Mouse (Mus musculus): Measurements from ENCODE around the gene Med21. TPM values are rescaled to one million over a fixed set of nuclear protein-coding genes. Genes with fewer than 3 reads are reported as not detected.
A peak's percentile ranks its signal among the peaks of the same experiment; 100 is the strongest.

The Med21 gene
- polyA plus RNA-seq, 2 experiments: 44.7 to 65.8 TPM

GRCm38 (mm10) chr6:146651431-146651830, 9.1 kb downstream of the Med21 start:
- Histone ChIP-seq H3K4me2 (ENCODE audit: low read depth) (no peak overlapping the region), H3K27me3 (ENCODE audit: control insufficient read depth, insufficient read depth, low read length) (no peaks in the 10 kb centered on the region), H3K36me3 (replicated peaks; ENCODE audit: control insufficient read depth, insufficient read depth, low read depth) (peaks cover 5% of the 10 kb centered on the region; the same call in 1 of the 2 replicates), H3K4me3 (ENCODE audit: insufficient read depth in 1 of 2, low read depth in 2 of 2, low read length in 2 of 2) (no peak overlapping the region), H3K9me3 (ENCODE audit: control insufficient read depth, low read length) (no peaks in the 10 kb centered on the region), H3K4me1 (replicated peaks; ENCODE audit: control insufficient read depth in 2 of 2, insufficient read depth in 2 of 2, low read length in 1 of 2) (no peaks in the 10 kb centered on the region), H3K9ac (replicated peaks) (no peak overlapping the region), H3K27ac (no peak overlapping the region)
- no peak for DNase-seq (ENCODE audit: low read depth in 3 of 3, low spot score in 3 of 3)
- TF ChIP-seq EP300 (IDR thresholded peaks at IDR 0.05; ENCODE audit: low read depth) (no peak), CTCF (IDR thresholded peaks at IDR 0.05; ENCODE audit: low read depth) (no peak)
- no peak for ATAC-seq (ENCODE audit: insufficient read depth)

GRCm38 (mm10) chr6:146653197-146653596, 10.8 kb downstream of the Med21 start:
- no peak for DNase-seq (ENCODE audit: low read depth in 3 of 3, low spot score in 3 of 3)
- no peaks in the 10 kb centered on the region for H3K9me3 ChIP-seq (ENCODE audit: control insufficient read depth, low read length)
- WGBS (ENCODE audit: insufficient replicate concordance): 66% methylated on average over 3 of the region's 3 CpGs

GRCm38 (mm10) chr6:146660591-146660990, 18.2 kb downstream of the Med21 start:
- H3K27me3 ChIP-seq (ENCODE audit: control insufficient read depth, insufficient read depth, low read length): no peaks in the 10 kb centered on the region
- TF ChIP-seq CTCF (IDR thresholded peaks at IDR 0.05; ENCODE audit: low read depth) (peak; percentile 45), EP300 (IDR thresholded peaks at IDR 0.05; ENCODE audit: low read depth) (no peak)
- H3K4me1 ChIP-seq (replicated peaks; ENCODE audit: control insufficient read depth in 2 of 2, insufficient read depth in 2 of 2, low read length in 1 of 2): no peaks in the 10 kb centered on the region
- no peak overlapping the region for H3K4me3 ChIP-seq (ENCODE audit: insufficient read depth in 1 of 2, low read depth in 2 of 2, low read length in 2 of 2)
- 47% methylated on average over 2 of the region's 2 CpGs for WGBS (ENCODE audit: insufficient replicate concordance)
- H3K4me2 ChIP-seq (ENCODE audit: low read depth): no peak overlapping the region
- DNase-seq (ENCODE audit: low read depth in 3 of 3, low spot score in 3 of 3): no peak
- no peak overlapping the region for H3K9ac ChIP-seq (replicated peaks)
- H3K36me3 ChIP-seq (replicated peaks; ENCODE audit: control insufficient read depth, insufficient read depth, low read depth): no peaks in the 10 kb centered on the region
- no peak overlapping the region for H3K27ac ChIP-seq
- H3K9me3 ChIP-seq (ENCODE audit: control insufficient read depth, low read length): no peaks in the 10 kb centered on the region
- ATAC-seq (ENCODE audit: insufficient read depth): no peak

More at GRCm38 (mm10) chr6:146653197-146653596, 10.8 kb downstream of the Med21 start:
- no peak overlapping the region for H3K9ac ChIP-seq (replicated peaks)
- H3K27ac ChIP-seq: no peak overlapping the region
- no peak for ATAC-seq (ENCODE audit: insufficient read depth)
- H3K27me3 ChIP-seq (ENCODE audit: control insufficient read depth, insufficient read depth, low read length): no peaks in the 10 kb centered on the region
- no peak overlapping the region for H3K4me2 ChIP-seq (ENCODE audit: low read depth)
- no peak for TF ChIP-seq EP300 (IDR thresholded peaks at IDR 0.05; ENCODE audit: low read depth)
- no peak overlapping the region for H3K4me3 ChIP-seq (ENCODE audit: insufficient read depth in 1 of 2, low read depth in 2 of 2, low read length in 2 of 2)
- no peaks in the 10 kb centered on the region for H3K4me1 ChIP-seq (replicated peaks; ENCODE audit: control insufficient read depth in 2 of 2, insufficient read depth in 2 of 2, low read length in 1 of 2)
- H3K36me3 ChIP-seq (replicated peaks; ENCODE audit: control insufficient read depth, insufficient read depth, low read depth): peaks cover 5% of the 10 kb centered on the region; the same call in 1 of the 2 replicates

GRCm38 (mm10) chr6:146661655-146662054, 19.3 kb downstream of the Med21 start:
- DNase-seq (ENCODE audit: low read depth in 3 of 3, low spot score in 3 of 3) (no peak), ATAC-seq (ENCODE audit: insufficient read depth) (no peak)
- Histone ChIP-seq H3K4me2 (ENCODE audit: low read depth) (no peak overlapping the region), H3K9me3 (ENCODE audit: control insufficient read depth, low read length) (no peaks in the 10 kb centered on the region), H3K4me1 (replicated peaks; ENCODE audit: control insufficient read depth in 2 of 2, insufficient read depth in 2 of 2, low read length in 1 of 2) (no peaks in the 10 kb centered on the region), H3K27me3 (ENCODE audit: control insufficient read depth, insufficient read depth, low read length) (no peaks in the 10 kb centered on the region), H3K27ac (no peak overlapping the region), H3K4me3 (ENCODE audit: insufficient read depth in 1 of 2, low read depth in 2 of 2, low read length in 2 of 2) (no peak overlapping the region), H3K36me3 (replicated peaks; ENCODE audit: control insufficient read depth, insufficient read depth, low read depth) (no peaks in the 10 kb centered on the region), H3K9ac (replicated peaks) (no peak overlapping the region)
- no peak for TF ChIP-seq CTCF (IDR thresholded peaks at IDR 0.05; ENCODE audit: low read depth)
- TF ChIP-seq EP300 (IDR thresholded peaks at IDR 0.05; ENCODE audit: low read depth): no peak
- WGBS (ENCODE audit: insufficient replicate concordance): 58% methylated on average over 5 of the region's 5 CpGs

- ATAC-seq (ENCODE audit: insufficient read depth) (peak; percentile 34; the same call in 1 of the 2 replicates), DNase-seq (ENCODE audit: low read depth in 3 of 3, low spot score in 3 of 3) (no peak)
- no peak overlapping the region for H3K4me3 ChIP-seq (ENCODE audit: insufficient read depth in 1 of 2, low read depth in 2 of 2, low read length in 2 of 2)
- no peaks in the 10 kb centered on the region for H3K4me1 ChIP-seq (replicated peaks; ENCODE audit: control insufficient read depth in 2 of 2, insufficient read depth in 2 of 2, low read length in 1 of 2)
- no peaks in the 10 kb centered on the region for H3K27me3 ChIP-seq (ENCODE audit: control insufficient read depth, insufficient read depth, low read length)
- 19% methylated on average over 5 of the region's 5 CpGs for WGBS (ENCODE audit: insufficient replicate concordance)
- H3K9ac ChIP-seq (replicated peaks): no peak overlapping the region
- H3K36me3 ChIP-seq (replicated peaks; ENCODE audit: control insufficient read depth, insufficient read depth, low read depth): no peaks in the 10 kb centered on the region
- TF ChIP-seq CTCF (IDR thresholded peaks at IDR 0.05; ENCODE audit: low read depth) (peak; percentile 86), EP300 (IDR thresholded peaks at IDR 0.05; ENCODE audit: low read depth) (no peak)
- no peak overlapping the region for H3K27ac ChIP-seq
- no peak overlapping the region for H3K4me2 ChIP-seq (ENCODE audit: low read depth)
- no peaks in the 10 kb centered on the region for H3K9me3 ChIP-seq (ENCODE audit: control insufficient read depth, low read length)
These were observed 20.3 kb downstream of the Med21 start for GRCm38 (mm10) chr6:146662679-146663078.

Measured in liver, embryonic 14.5 days (tissue).